Mouse (Mus musculus) effector memory CD4-positive, alpha-beta T cell, adult 7 months (primary cell): Measurements from ENCODE around the gene Ywhag. TPM values are rescaled to one million over a fixed set of nuclear protein-coding genes. Genes with fewer than 3 reads are reported as not detected.

Experiments
- polyA plus RNA-seq: library from polyadenylated mRNA; unstranded; fragments of 100-300 nt; shearing (Covaris generic); gene quantifications from one replicate; pipeline ENCODE4 v1.2.1, GENCODE M21; 2017

The Ywhag gene
- polyA plus RNA-seq: 66.7 TPM

GRCm38 (mm10) chr5:135934481-135935175 lies at the start of gene Ywhag:
Gene Ywhag (minus strand): TSS chr5:135934616.

DNA sequence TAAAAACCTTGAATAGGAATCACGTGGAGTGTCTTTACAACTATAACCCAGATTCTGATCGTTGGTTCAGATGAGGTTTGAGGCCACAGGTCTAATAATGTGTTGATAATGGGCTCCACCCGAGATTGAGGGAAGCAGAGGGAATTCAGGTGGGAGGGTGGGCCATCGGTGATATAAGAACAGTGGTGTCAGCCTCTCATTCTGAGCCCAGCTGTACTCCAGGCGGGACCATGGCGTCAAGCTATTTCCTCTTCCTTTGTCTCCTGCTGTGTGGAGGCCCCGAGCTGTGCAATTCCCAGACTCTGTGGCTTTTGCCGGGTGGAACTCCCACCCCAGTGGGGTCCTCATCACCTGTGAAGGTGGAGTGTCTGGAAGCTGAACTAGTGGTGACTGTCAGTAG lies 45.5 kb upstream of the Ywhag start, which contains the start of gene Zp3:
Gene Zp3 (plus strand): TSS at position 196 of the 400 bp plus-strand sequence.

DNA sequence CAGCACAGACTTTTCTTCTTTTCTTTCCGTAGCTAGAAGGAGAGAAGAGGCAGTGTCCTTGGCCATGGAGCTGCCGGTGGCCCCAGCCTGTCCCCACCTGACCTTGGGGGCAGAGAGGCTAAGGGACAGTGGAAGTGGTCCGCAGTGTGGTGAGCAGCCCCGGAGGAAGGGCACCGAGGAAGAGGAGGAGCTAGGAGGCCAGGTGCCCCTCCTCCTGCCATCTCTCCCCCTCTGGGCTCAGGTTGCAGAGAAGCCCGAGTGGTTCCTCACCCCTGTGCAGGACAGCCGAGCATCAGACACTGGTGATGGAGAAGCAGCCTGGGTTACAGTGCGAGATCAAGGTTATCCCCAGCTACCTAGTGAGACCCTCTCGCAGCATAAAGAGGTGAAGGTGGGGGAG lies 39.9 kb upstream of the Ywhag start, which contains the start of gene Ssc4d:
Gene Ssc4d (minus strand): TSS at position 167 of the 400 bp plus-strand sequence.

DNA sequence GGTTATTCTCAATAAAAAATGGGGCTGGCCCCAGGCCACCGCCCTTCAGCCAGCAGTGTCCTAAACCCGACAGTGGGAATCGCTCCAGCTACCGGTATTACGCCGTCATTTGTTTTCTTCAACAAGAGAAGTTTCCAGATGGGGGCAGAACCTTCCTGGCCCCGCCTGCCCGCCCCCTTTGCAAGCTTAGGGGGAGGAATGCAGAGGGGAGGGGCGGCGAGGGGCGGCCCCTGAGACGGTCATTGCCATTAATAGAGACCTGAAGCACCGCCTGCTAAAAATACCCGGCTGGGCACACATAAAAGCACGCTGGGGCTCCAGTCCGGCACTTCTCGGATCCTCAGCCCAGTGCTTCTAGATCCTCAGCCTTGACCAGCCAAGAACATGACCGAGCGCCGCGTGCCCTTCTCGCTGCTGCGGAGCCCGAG lies 46.7 kb downstream of the Ywhag start, which contains the start of gene Hspb1:
Gene Hspb1 (plus strand): TSS at position 245 of the 428 bp plus-strand sequence.

Other genes starting within 250 kb of the Ywhag start
- gene Tmem120a, start 190.2 kb downstream of the Ywhag start, polyA plus RNA-seq: 45.2 TPM
- 0.78 TPM for gene Styxl1, start 156.2 kb downstream of the Ywhag start, polyA plus RNA-seq
- 362 TPM for gene Mdh2, start 156.1 kb downstream of the Ywhag start, polyA plus RNA-seq
- gene Srrm3, start 127.7 kb downstream of the Ywhag start, polyA plus RNA-seq: 0.49 TPM
- gene Hspb1, start 46.7 kb downstream of the Ywhag start, polyA plus RNA-seq: 6.1 TPM
- not detected for gene Ssc4d, start 39.9 kb upstream of the Ywhag start, polyA plus RNA-seq
- not detected for gene Zp3, start 45.5 kb upstream of the Ywhag start, polyA plus RNA-seq
- gene Dtx2, start 60.2 kb upstream of the Ywhag start, polyA plus RNA-seq: 22.5 TPM
- gene Upk3b, start 103.9 kb upstream of the Ywhag start, polyA plus RNA-seq: 0.11 TPM
- gene Upk3bl, start 119.9 kb upstream of the Ywhag start, polyA plus RNA-seq: not detected
- gene Rasa4, start 149.3 kb upstream of the Ywhag start, polyA plus RNA-seq: 4.3 TPM
- gene Polr2j, start 182.0 kb upstream of the Ywhag start, polyA plus RNA-seq: 59.6 TPM
- 40.3 TPM for gene Lrwd1, start 201.5 kb upstream of the Ywhag start, polyA plus RNA-seq
- gene Alkbh4, start 201.5 kb upstream of the Ywhag start, polyA plus RNA-seq: 55.2 TPM
- 93.7 TPM for gene Orai2, start 236.1 kb upstream of the Ywhag start, polyA plus RNA-seq